Mouse (Mus musculus) cortical plate, adult 2 months (tissue): Measurements from ENCODE around the gene Rsf1. TPM values are rescaled to one million over a fixed set of nuclear protein-coding genes. Genes with fewer than 3 reads are reported as not detected.

Experiments used
- H3K27ac ChIP-seq: fragments of 200-500 bp; 2 replicates; pipeline ENCODE4 v1.5.1; 2012; ENCODE audit warnings: low read length, control low read depth, inconsistent platforms; ENCODE audit not compliant: insufficient read depth
- H3K4me1 ChIP-seq: fragments of 200-500 bp; 2 replicates; pipeline ENCODE4 v1.6.1; 2011; ENCODE audit warnings: low read length; ENCODE audit not compliant: control insufficient read depth, insufficient read depth
- H3K4me3 ChIP-seq: fragments of 200-500 bp; 2 replicates; pipeline ENCODE4 v1.5.1; 2011; ENCODE audit warnings: mild to moderate bottlenecking, low read length, control low read depth; ENCODE audit not compliant: insufficient read depth
- CTCF ChIP-seq: fragments of 200-500 bp; IDR thresholded peaks from 2 replicates; pipeline ENCODE4 v1.5.1; 2011; ENCODE audit warnings: mild to moderate bottlenecking, control low read depth, low read length; ENCODE audit not compliant: insufficient read depth; ENCODE audit errors: extremely low read depth
- POLR2A ChIP-seq: fragments of 200-500 bp; IDR thresholded peaks from 2 replicates; pipeline ENCODE4 v1.6.1; 2011; ENCODE audit warnings: mild to moderate bottlenecking, low read length, control low read depth; ENCODE audit not compliant: insufficient read depth; ENCODE audit errors: extremely low read depth
- polyA plus RNA-seq: library from polyadenylated mRNA; depleted of rRNA; stranded (reverse); fragments of >200 nt; gene quantifications from 2 replicates; pipeline ENCODE4 v1.2.3, GENCODE M21; 2012

Gene Rsf1
- polyA plus RNA-seq, 1 experiment = 14.0 TPM

GRCm38 (mm10) chr7:97578361-97579066 lies 1.2 kb upstream of the Rsf1 start:
- Histone ChIP-seq H3K27ac (no peak overlapping the region; the same call in 1 of the 2 replicates), H3K4me1 (peaks cover 2% of the 10 kb centered on the region; the same call in 1 of the 2 replicates), H3K4me3 (peak overlapping the region; percentile 58)
- TF ChIP-seq CTCF (no peak), POLR2A (0 out of 2 replicates have a peak, but pooled peaks have one; percentile 17)

- Histone ChIP-seq H3K27ac (peak overlapping the region; percentile 86), H3K4me3 (peak overlapping the region; percentile 58), H3K4me1 (peaks cover 2% of the 10 kb centered on the region; the same call in 1 of the 2 replicates)
- TF ChIP-seq POLR2A (no peak), CTCF (no peak)
These were observed 520 bp downstream of the Rsf1 start for GRCm38 (mm10) chr7:97579976-97580842.

- peak overlapping the region; percentile 58 for H3K4me3 ChIP-seq
- no peak for TF ChIP-seq CTCF
- TF ChIP-seq POLR2A = peak; percentile 72
- peaks cover 2% of the 10 kb centered on the region; the same call in 1 of the 2 replicates for H3K4me1 ChIP-seq
- peak overlapping the region; percentile 86; the same call in 1 of the 2 replicates for H3K27ac ChIP-seq
These were observed 1.1 kb downstream of the Rsf1 start for GRCm38 (mm10) chr7:97580843-97581214.

GRCm38 (mm10) chr7:97588506-97588905 lies 8.8 kb downstream of the Rsf1 start:
- peaks cover 2% of the 10 kb centered on the region for H3K4me1 ChIP-seq
- TF ChIP-seq POLR2A = no peak
- no peak for TF ChIP-seq CTCF
- no peak overlapping the region for H3K4me3 ChIP-seq
- H3K27ac ChIP-seq = no peak overlapping the region

GRCm38 (mm10) chr7:97590488-97590887 lies 10.8 kb downstream of the Rsf1 start:
- Histone ChIP-seq H3K27ac (no peak overlapping the region), H3K4me3 (no peak overlapping the region), H3K4me1 (peaks cover 3% of the 10 kb centered on the region)
- no peak for TF ChIP-seq POLR2A
- no peak for TF ChIP-seq CTCF

- H3K4me1 ChIP-seq = peaks cover 3% of the 10 kb centered on the region
- no peak overlapping the region for H3K27ac ChIP-seq
- H3K4me3 ChIP-seq = no peak overlapping the region
- TF ChIP-seq POLR2A (no peak), CTCF (no peak)
These were observed 11.6 kb downstream of the Rsf1 start for GRCm38 (mm10) chr7:97591336-97591735.

- Histone ChIP-seq H3K4me3 (no peak overlapping the region), H3K27ac (no peak overlapping the region), H3K4me1 (peaks cover 3% of the 10 kb centered on the region)
- no peak for TF ChIP-seq CTCF
- no peak for TF ChIP-seq POLR2A
These were observed 12.7 kb downstream of the Rsf1 start for GRCm38 (mm10) chr7:97592396-97592795.

GRCm38 (mm10) chr7:97593535-97593934 lies 13.8 kb downstream of the Rsf1 start:
- TF ChIP-seq POLR2A (no peak), CTCF (no peak)
- H3K27ac ChIP-seq = no peak overlapping the region
- peaks cover 3% of the 10 kb centered on the region for H3K4me1 ChIP-seq
- H3K4me3 ChIP-seq = no peak overlapping the region

- no peak for TF ChIP-seq CTCF
- TF ChIP-seq POLR2A = no peak
These were observed 18.9 kb downstream of the Rsf1 start for GRCm38 (mm10) chr7:97598548-97598947.

GRCm38 (mm10) chr7:97621346-97621745 lies 41.7 kb downstream of the Rsf1 start:
- H3K4me1 ChIP-seq = no peaks in the 10 kb centered on the region
- TF ChIP-seq POLR2A (no peak), CTCF (no peak)
- no peak overlapping the region for H3K27ac ChIP-seq
- no peak overlapping the region for H3K4me3 ChIP-seq

More at GRCm38 (mm10) chr7:97598548-97598947, 18.9 kb downstream of the Rsf1 start:
- H3K27ac ChIP-seq = no peak overlapping the region
- H3K4me3 ChIP-seq = no peak overlapping the region
- 0 out of 2 replicates have a peak, but pooled peaks cover 1% of the 10 kb centered on the region for H3K4me1 ChIP-seq
